Mouse (Mus musculus) hindbrain, postnatal 0 days (tissue): ENCODE data around the gene Rims4. TPM values are rescaled to one million over a fixed set of nuclear protein-coding genes. Genes with fewer than 3 reads are reported as not detected.

Source experiments
- ATAC-seq: fragments of 200-750 bp; cut with Nextera tagmentation; 2 replicates; pipeline ENCODE4 v1.8.0; 2017; ENCODE audit warnings: mild to moderate bottlenecking, moderate TSS enrichment, moderate library complexity
- DNase-seq: peaks from one replicate; pipeline ENCODE4 v3.0.0-alpha.2; 2015; ENCODE audit warnings: low spot score
- H3K27ac ChIP-seq: fragments of 300-500 bp; sonication (generic); 2 replicates; pipeline ENCODE4 v1.5.1; 2014; ENCODE audit warnings: mild to moderate bottlenecking
- H3K27me3 ChIP-seq: fragments of 300-500 bp; sonication (generic); 2 replicates; pipeline ENCODE4 v1.6.1; 2014; ENCODE audit warnings: low read length, mixed read lengths; ENCODE audit not compliant: insufficient read depth
- H3K36me3 ChIP-seq: fragments of 300-500 bp; sonication (generic); 2 replicates; pipeline ENCODE4 v1.6.1; 2014; ENCODE audit warnings: low read length, mixed read lengths; ENCODE audit not compliant: insufficient read depth
- H3K4me1 ChIP-seq: fragments of 300-500 bp; sonication (generic); 2 replicates; pipeline ENCODE4 v1.6.1; 2014; ENCODE audit warnings: antibody characterized with exemption, low read length, mixed read lengths; ENCODE audit not compliant: insufficient read depth
- H3K4me2 ChIP-seq: fragments of 300-500 bp; sonication (generic); 2 replicates; pipeline ENCODE4 v1.6.1; 2014; ENCODE audit warnings: low read depth, mild to moderate bottlenecking, low read length, moderate library complexity, mixed read lengths
- H3K4me3 ChIP-seq: fragments of 300-500 bp; sonication (generic); 2 replicates; pipeline ENCODE4 v1.5.1; 2014; ENCODE audit warnings: low read length
- H3K9ac ChIP-seq: fragments of 300-500 bp; sonication (generic); replicated peaks from 2 replicates; pipeline ENCODE4 v1.6.1; 2014; ENCODE audit warnings: mild to moderate bottlenecking, low read length, moderate library complexity, mixed read lengths
- H3K9me3 ChIP-seq: fragments of 300-500 bp; sonication (generic); 2 replicates; pipeline ENCODE4 v1.6.1; 2016; ENCODE audit warnings: low read length, mixed read lengths
- CTCF ChIP-seq: IDR thresholded peaks from 2 replicates; pipeline ENCODE4 v1.5.1; 2016; ENCODE audit warnings: antibody characterized with exemption, control low read depth, low read depth
- WGBS: fragments of 180-500 bp; shearing (Covaris S2); extraction: QIAGEN DNeasy Blood & Tissue Kit; methylation state at CpG from one replicate; pipeline ENCODE4 v1.1.7; 2014; 5-methylcytosine and 5-hydroxymethylcytosine counted together
- polyA plus RNA-seq: library from polyadenylated mRNA; unstranded; fragments of >200 nt; fragmentation: Nextera tagmentation; extraction: Ambion mirVana; gene quantifications from 2 replicates; pipeline ENCODE4 v1.2.1, GENCODE M21; 2015
- total RNA-seq: library from RNA; depleted of rRNA; stranded (reverse); fragments of >200 nt; gene quantifications from 2 replicates; pipeline ENCODE4 v1.2.3, GENCODE M21; 2014

Rims4 gene
- total and polyA plus RNA-seq, 2 experiments from 2014 or later, result 19.6 to 76.7 TPM

DNA sequence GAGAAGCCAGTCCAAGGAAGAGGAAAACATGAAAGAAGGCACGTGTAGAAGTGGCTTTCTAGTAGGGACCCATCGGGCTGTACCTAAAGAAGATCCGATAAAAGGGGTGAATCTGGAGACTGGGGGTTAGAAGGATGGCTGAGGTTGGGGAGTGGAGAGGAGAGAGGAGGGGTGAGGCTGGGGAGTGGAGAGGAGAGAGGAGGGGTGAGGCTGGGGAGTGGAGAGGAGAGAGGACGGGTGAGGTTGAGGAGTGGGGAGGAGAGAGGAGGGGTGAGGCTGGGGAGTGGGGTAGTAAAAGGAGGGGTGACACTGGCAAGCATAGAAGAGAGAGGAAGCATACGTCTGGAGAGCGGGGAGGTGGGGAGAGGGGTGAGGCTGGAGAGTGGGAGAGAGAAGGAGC lies 61.2 kb downstream of the Rims4 start:
- H3K36me3 ChIP-seq, result no peaks in the 10 kb centered on the region
- ATAC-seq, result peak; percentile 42; the same call in 1 of the 2 replicates
- no peaks in the 10 kb centered on the region for H3K9me3 ChIP-seq
- H3K4me3 ChIP-seq, result no peak overlapping the region
- H3K4me1 ChIP-seq, result no peaks in the 10 kb centered on the region
- no peak for DNase-seq
- no peak overlapping the region for H3K27ac ChIP-seq
- 78% methylated on average over 6 of the region's 6 CpGs for WGBS
- TF ChIP-seq CTCF, result no peak
- H3K9ac ChIP-seq, result no peak overlapping the region
- H3K27me3 ChIP-seq, result peaks cover 50% of the 10 kb centered on the region
- H3K4me2 ChIP-seq, result no peak overlapping the region

DNA sequence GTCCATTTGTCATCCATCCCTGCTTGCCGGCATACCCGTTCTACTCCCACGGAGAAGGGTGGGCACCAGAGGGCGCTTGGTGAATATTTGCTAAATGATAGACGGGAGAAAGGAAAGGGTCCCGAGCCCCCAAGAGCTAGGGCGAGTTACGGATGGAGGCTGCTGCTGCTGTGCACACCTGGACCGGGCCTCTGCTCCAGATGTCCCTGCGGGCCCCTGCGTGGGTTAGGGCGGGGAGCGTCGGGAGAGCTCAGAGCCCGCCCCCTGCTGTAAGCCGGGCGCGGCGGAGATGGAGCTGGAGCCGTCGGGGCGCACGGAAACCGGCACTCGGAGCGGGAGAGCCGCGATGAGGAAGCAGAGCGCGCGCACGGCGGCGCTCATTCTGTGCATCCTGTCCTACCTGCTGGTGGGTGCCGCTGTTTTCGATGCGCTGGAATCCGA lies 65.0 kb downstream of the Rims4 start, which contains the start of gene Kcnk15:
Kcnk15 (plus strand) TSS at position 191 of the 441 bp plus-strand sequence.
- 3% methylated on average over 30 of the region's 38 CpGs for WGBS
- no peaks in the 10 kb centered on the region for H3K36me3 ChIP-seq
- peak within 1 kb of the TSS; percentile 10; the same call in 1 of the 2 replicates for H3K4me2 ChIP-seq
- H3K4me1 ChIP-seq, result no peaks in the 10 kb centered on the region
- H3K9me3 ChIP-seq, result no peaks in the 10 kb centered on the region
- no peak for ATAC-seq
- H3K9ac ChIP-seq, result no peak within 1 kb of the TSS
- H3K27ac ChIP-seq, result no peak within 1 kb of the TSS
- TF ChIP-seq CTCF, result peak; percentile 64
- DNase-seq, result peak; percentile 69
- H3K4me3 ChIP-seq, result peak within 1 kb of the TSS; percentile 10
- peaks cover 79% of the 10 kb centered on the region for H3K27me3 ChIP-seq

DNA sequence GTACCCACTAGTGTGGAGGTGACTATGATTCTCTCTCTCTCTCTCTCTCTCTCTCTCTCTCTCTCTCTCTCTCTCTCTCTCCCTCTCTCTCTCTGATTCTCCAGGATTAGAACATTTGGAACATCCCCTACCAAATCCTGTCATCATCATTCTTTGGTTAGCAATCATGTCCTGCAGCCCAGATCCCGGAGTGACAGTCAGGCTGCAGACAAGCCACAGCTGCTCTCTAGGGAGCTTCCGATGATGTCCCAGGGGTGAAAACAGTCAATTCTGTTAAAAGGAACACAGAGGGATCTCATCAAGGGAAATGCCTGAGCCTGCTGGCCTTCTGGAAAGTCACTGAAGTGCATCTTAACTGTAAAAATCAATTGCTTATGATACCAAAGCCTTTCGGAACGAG lies 76.4 kb downstream of the Rims4 start:
- H3K36me3 ChIP-seq, result no peaks in the 10 kb centered on the region
- no peak for TF ChIP-seq CTCF
- no peak overlapping the region for H3K4me2 ChIP-seq
- ATAC-seq, result no peak
- H3K4me1 ChIP-seq, result no peaks in the 10 kb centered on the region
- no peaks in the 10 kb centered on the region for H3K9me3 ChIP-seq
- H3K27me3 ChIP-seq, result no peaks in the 10 kb centered on the region
- no peak overlapping the region for H3K9ac ChIP-seq
- no peak for DNase-seq
- no peak overlapping the region for H3K4me3 ChIP-seq
- H3K27ac ChIP-seq, result no peak overlapping the region
- whole genome bisulfite sequencing, result 63% methylated on average over 4 of the region's 4 CpGs

DNA sequence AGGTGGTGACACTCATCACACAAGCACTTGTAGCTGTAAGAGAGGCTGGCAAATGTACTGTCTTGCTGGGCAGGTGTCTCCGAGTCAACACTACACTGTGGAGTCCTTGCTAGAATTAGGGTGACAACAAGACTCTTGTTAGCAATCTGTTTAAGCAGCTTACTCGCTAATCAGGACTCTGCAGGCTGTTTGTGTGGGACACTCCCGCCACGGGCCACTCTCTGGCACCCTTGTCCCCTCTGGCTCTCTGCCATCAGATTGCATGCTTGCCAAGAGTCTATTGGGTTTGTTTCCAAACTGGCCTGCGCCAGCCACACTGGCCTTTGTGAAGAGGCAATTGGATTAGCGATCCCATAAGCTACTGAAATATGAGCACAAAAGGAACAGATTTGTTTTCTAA lies 79.0 kb downstream of the Rims4 start:
- no peak overlapping the region for H3K4me2 ChIP-seq
- no peak for TF ChIP-seq CTCF
- ATAC-seq, result peak; percentile 59

DNA sequence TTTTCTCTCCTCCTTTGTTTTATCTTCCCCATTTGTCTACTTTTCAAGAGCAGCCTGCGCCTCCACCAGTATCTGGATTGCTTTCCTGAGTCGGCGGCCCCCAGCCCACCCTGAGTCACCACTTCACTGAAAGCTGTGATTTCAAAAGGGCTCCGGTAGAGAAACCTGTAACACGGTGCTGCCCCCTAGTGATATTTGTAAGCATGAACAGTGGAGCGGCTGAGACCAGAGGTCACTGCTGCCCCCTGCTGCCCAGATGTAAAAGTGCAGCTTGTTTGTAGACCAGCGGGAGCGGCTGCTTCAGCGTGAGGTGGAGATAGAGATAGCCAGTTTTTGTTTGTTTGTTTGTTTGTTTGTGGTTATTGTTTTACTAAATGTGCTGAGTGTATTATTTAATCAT lies 80.4 kb downstream of the Rims4 start:
- H3K9me3 ChIP-seq, result no peaks in the 10 kb centered on the region
- H3K9ac ChIP-seq, result no peak overlapping the region
- peak; percentile 93 for DNase-seq
- no peaks in the 10 kb centered on the region for H3K4me1 ChIP-seq
- no peaks in the 10 kb centered on the region for H3K27me3 ChIP-seq
- 25% methylated on average over 9 of the region's 9 CpGs for WGBS
- peak; percentile 98 for TF ChIP-seq CTCF
- no peak overlapping the region for H3K4me3 ChIP-seq
- no peak overlapping the region for H3K4me2 ChIP-seq
- H3K36me3 ChIP-seq, result no peaks in the 10 kb centered on the region
- ATAC-seq, result peak; percentile 64
- no peak overlapping the region for H3K27ac ChIP-seq

More for the DNA sequence above, 79.0 kb downstream of the Rims4 start:
- H3K9me3 ChIP-seq, result no peaks in the 10 kb centered on the region
- 30% methylated on average over 6 of the region's 6 CpGs for WGBS
- no peak overlapping the region for H3K27ac ChIP-seq
- H3K4me1 ChIP-seq, result no peaks in the 10 kb centered on the region
- DNase-seq, result peak; percentile 74
- no peak overlapping the region for H3K9ac ChIP-seq
- no peaks in the 10 kb centered on the region for H3K27me3 ChIP-seq
- no peaks in the 10 kb centered on the region for H3K36me3 ChIP-seq
- H3K4me3 ChIP-seq, result no peak overlapping the region

DNA sequence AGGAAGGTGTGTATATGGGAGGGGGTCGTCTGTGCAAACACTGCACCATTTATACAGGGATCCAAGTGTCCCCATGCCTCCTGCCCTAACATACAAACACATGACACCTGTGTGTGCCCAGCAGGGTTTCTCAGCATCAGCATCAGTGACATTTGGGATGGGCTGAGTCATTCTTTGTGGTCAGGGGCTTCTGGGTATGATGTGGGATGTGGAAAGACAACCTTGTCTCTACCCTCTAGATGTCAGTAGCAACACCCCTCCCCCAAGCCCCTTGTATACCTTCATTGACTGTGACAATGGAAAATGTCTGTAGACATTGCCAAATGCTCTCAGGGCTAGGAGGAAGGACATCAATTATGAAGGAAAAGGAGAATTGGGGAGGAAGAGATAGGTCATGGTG lies 87.3 kb downstream of the Rims4 start:
- Histone ChIP-seq H3K4me2 (no peak overlapping the region), H3K4me1 (no peaks in the 10 kb centered on the region), H3K27me3 (no peaks in the 10 kb centered on the region), H3K9ac (no peak overlapping the region), H3K27ac (no peak overlapping the region), H3K9me3 (no peaks in the 10 kb centered on the region), H3K36me3 (no peaks in the 10 kb centered on the region), H3K4me3 (no peak overlapping the region)
- no peak for TF ChIP-seq CTCF
- 52% methylated on average over 1 of the region's 1 CpGs for WGBS
- ATAC-seq (no peak), DNase-seq (no peak)

DNA sequence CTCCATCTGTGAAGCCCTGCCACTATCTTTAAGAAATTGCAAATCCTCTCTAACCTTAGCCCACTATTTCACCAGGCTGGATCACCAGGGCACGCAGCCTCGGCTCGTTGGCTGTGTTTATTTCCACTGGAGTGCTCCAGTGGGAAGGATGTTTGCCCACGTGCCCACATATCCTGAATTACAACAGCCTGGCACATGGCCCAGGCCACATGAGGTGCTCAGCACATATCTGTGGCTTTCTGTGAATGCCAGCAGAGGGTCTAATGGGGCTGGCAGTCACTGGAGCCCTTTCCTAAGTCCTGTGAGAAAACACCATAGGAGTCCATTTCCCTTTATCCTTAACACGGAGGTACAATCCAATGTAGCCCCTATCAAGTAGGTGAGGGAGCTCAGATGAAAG lies 92.0 kb downstream of the Rims4 start:
- Histone ChIP-seq H3K9me3 (no peaks in the 10 kb centered on the region), H3K4me2 (no peak overlapping the region), H3K9ac (no peak overlapping the region), H3K36me3 (no peaks in the 10 kb centered on the region), H3K27me3 (no peaks in the 10 kb centered on the region), H3K27ac (no peak overlapping the region), H3K4me1 (no peaks in the 10 kb centered on the region), H3K4me3 (no peak overlapping the region)
- no peak for TF ChIP-seq CTCF
- 42% methylated on average over 5 of the region's 5 CpGs for WGBS
- ATAC-seq (no peak), DNase-seq (no peak)
